Mouse (Mus musculus) cerebellum, adult 2 months (tissue): ENCODE measurements around the gene Srgap2.

Experiments used
- CTCF ChIP-seq: fragments of 200-500 bp; IDR thresholded peaks from 2 replicates; pipeline ENCODE4 v1.5.1; 2011; ENCODE audit warnings: low read depth, mild to moderate bottlenecking, control low read depth, low read length, moderate library complexity, borderline replicate concordance; ENCODE audit not compliant: insufficient read depth
- POLR2A ChIP-seq: fragments of 200-500 bp; IDR thresholded peaks from 2 replicates; pipeline ENCODE4 v1.6.1; 2011; ENCODE audit warnings: low read length, control low read depth, borderline replicate concordance; ENCODE audit not compliant: insufficient read depth

GRCm38 (mm10) chr1:131336017-131336416 is 191.1 kb downstream of the Srgap2 start:
- TF ChIP-seq CTCF = no peak
- no peak for TF ChIP-seq POLR2A
